Mouse (Mus musculus) hematopoietic stem cell, adult 5-6 weeks (primary cell): ENCODE measurements around the gene Zfp275. TPM values are rescaled to one million over a fixed set of nuclear protein-coding genes. Genes with fewer than 3 reads are reported as not detected.
"Not testable (repeated sequence)": the region's sequence is repeated elsewhere in the genome, so short reads cannot be mapped to it uniquely, and the experiment has no call there.

Experiments used
- ATAC-seq, 2 experiments: fragments of 125-278 bp in 1 of 2; replicated peaks in 1 of 2; 2 replicates each; pipeline ENCODE4 v1.8.0; 2016 to 2017; ENCODE audit warnings: inconsistent platforms in 2 of 2, mild to moderate bottlenecking in 2 of 2, moderate number of reproducible peaks in 2 of 2, low read depth in 1 of 2, moderate TSS enrichment in 1 of 2; ENCODE audit not compliant: low FRiP score in 2 of 2, poor library complexity in 2 of 2, severe bottlenecking in 2 of 2, insufficient read depth in 1 of 2, low TSS enrichment in 1 of 2
- total RNA-seq: library from RNA; stranded (forward); fragments of 172-1452, 232-1000 nt; gene quantifications from 2 replicates; pipeline ENCODE4 v1.2.3, GENCODE M21; 2017

Zfp275 gene
- total RNA-seq, 1 experiment from 2014 or later = 13.1 TPM

DNA sequence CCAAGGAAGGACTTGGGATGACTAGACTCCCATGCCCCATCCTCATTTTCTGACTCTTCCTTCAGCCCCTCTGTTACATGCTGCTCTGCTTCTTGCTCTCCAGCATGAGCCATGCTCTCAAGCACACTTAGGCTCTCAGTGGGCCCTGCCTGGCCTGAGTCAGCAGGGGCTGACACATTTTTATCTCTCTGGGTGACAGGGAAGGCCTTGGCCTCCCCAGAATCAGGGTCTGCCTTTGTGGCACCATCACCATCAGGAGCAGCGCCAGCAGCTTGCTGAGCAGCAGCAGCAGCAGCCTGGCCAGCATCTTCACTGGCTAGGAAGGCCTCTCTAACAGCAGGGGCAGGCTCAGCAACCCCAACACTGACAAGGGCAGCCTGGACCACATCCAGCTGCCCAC, 54.0 kb downstream of the Zfp275 start:
- no peak for ATAC-seq

GRCm38 (mm10) chrX:73398636-73399035, 56.2 kb downstream of the Zfp275 start, which contains the start of gene Gm18336:
Gene Gm18336, minus strand, starts transcription at chrX:73398736.
- ATAC-seq = not testable (repeated sequence)

GRCm38 (mm10) chrX:73400951-73401350, 58.5 kb downstream of the Zfp275 start:
- ATAC-seq = no peak

- ATAC-seq = no peak
These were observed 59.2 kb downstream of the Zfp275 start for GRCm38 (mm10) chrX:73401616-73402015.

Other genes starting within 250 kb of the Zfp275 start
- 7.7 and 7.9 TPM in 2 replicates for gene Xlr3a, start 245.5 kb upstream of the Zfp275 start, total RNA-seq
- gene Gm14685, start 225.6 kb upstream of the Zfp275 start, total RNA-seq = 0.15 TPM in 1 of 2 replicates, not detected in the other
- not detected in 2 replicates for gene Xlr5b, start 193.8 kb upstream of the Zfp275 start, total RNA-seq
- gene DXBay18, start 193.2 kb upstream of the Zfp275 start, total RNA-seq = not detected in 2 replicates
- gene Spin2d, start 165.6 kb upstream of the Zfp275 start, total RNA-seq = 0.89 TPM in 1 of 2 replicates, not detected in the other
- gene Xlr3b, start 150.4 kb upstream of the Zfp275 start, total RNA-seq = 17.2 and 18.8 TPM in 2 replicates
- 18.1 and 32.3 TPM in 2 replicates for gene Xlr4b, start 128.3 kb upstream of the Zfp275 start, total RNA-seq
- gene F8a, start 114.3 kb upstream of the Zfp275 start, total RNA-seq = 3.1 and 5.8 TPM in 2 replicates
- gene Xlr4c, start 99.5 kb upstream of the Zfp275 start, total RNA-seq = 7.6 and 17.8 TPM in 2 replicates
- gene Xlr3c, start 77.2 kb upstream of the Zfp275 start, total RNA-seq = not detected in 2 replicates
- not detected in 2 replicates for gene Xlr5a, start 49.6 kb upstream of the Zfp275 start, total RNA-seq
- gene Xlr5c, start 49.6 kb upstream of the Zfp275 start, total RNA-seq = not detected in 2 replicates
- gene Gm45015, start 5.8 kb upstream of the Zfp275 start, total RNA-seq = 0.50 and 0.69 TPM in 2 replicates
- not detected in 2 replicates for gene Gm18336, start 56.1 kb downstream of the Zfp275 start, total RNA-seq
- 0.30 and 0.81 TPM in 2 replicates for gene Zfp92, start 68.5 kb downstream of the Zfp275 start, total RNA-seq
- gene Trex2, start 92.7 kb downstream of the Zfp275 start, total RNA-seq = not detected in 2 replicates
- gene Haus7, start 116.4 kb downstream of the Zfp275 start, total RNA-seq = 34.5 and 44.6 TPM in 2 replicates
- gene Bgn, start 141.0 kb downstream of the Zfp275 start, total RNA-seq = 11.8 and 16.3 TPM in 2 replicates
- gene Atp2b3, start 160.5 kb downstream of the Zfp275 start, total RNA-seq = 0.25 TPM in 1 of 2 replicates, not detected in the other